In genomic region chr12:86064796-86065195, GRCm38 (mm10) we compare ENCODE assay signal across 31 mouse cellular contexts. TPM values are rescaled to one million over a fixed set of nuclear protein-coding genes. Genes with fewer than 3 reads are reported as not detected.
"Had no signal": no experiment of that assay in that cellular context is flagged by ENCODE, and none has a peak within 500 bp of the region (broad histone marks: within the 10 kb centered on the region; RNA-seq: fewer than 3 reads in every experiment).

No protein-coding gene starts in this region.

- DNase-seq: heart, postnatal 10 days; heart, postnatal 14 days; heart, postnatal 36 days; heart, postnatal 4 days; kidney, adult 11 months; kidney, adult 18-20 months; kidney, adult 2 months; kidney, adult 8-10 months; kidney, adult 9 months; kidney, postnatal 10 days; kidney, postnatal 14 days; kidney, postnatal 25 days; kidney, postnatal 36 days; kidney, postnatal 4 days; layer of hippocampus, adult 9-11 months; layer of hippocampus, postnatal 36 days had no signal

- H3K27me3 ChIP-seq: heart, embryonic 12.5 days; heart, embryonic 13.5 days; heart, embryonic 15.5 days; hindbrain, embryonic 12.5 days; hindbrain, embryonic 13.5 days; hindbrain, embryonic 15.5 days; intestine, embryonic 15.5 days; kidney, embryonic 15.5 days had no signal

- H3K27ac ChIP-seq: heart, embryonic 10.5 days; heart, embryonic 13.5 days; heart, embryonic 15.5 days; hindbrain, embryonic 10.5 days; hindbrain, embryonic 12.5 days; hindbrain, embryonic 13.5 days; hindbrain, embryonic 14.5 days; hindbrain, embryonic 15.5 days; hindbrain, postnatal 0 days; intestine, embryonic 15.5 days; kidney, embryonic 15.5 days; kidney, postnatal 0 days; layer of hippocampus, adult 2 months had no signal

- H3K4me1 ChIP-seq: heart, embryonic 10.5 days; heart, embryonic 12.5 days; heart, embryonic 13.5 days; heart, embryonic 15.5 days; hindbrain, embryonic 10.5 days; hindbrain, embryonic 12.5 days; hindbrain, embryonic 13.5 days; hindbrain, embryonic 15.5 days; intestine, embryonic 15.5 days; kidney, embryonic 15.5 days had no signal

- H3K4me3 ChIP-seq: heart, embryonic 10.5 days; heart, embryonic 12.5 days; heart, embryonic 13.5 days; heart, embryonic 15.5 days; hindbrain, embryonic 10.5 days; hindbrain, embryonic 12.5 days; hindbrain, embryonic 13.5 days; hindbrain, embryonic 15.5 days; intestine, embryonic 15.5 days; kidney, embryonic 15.5 days; layer of hippocampus, adult 2 months had no signal

- H3K36me3 ChIP-seq: hindbrain, embryonic 13.5 days; hindbrain, embryonic 15.5 days had no signal

- H3K9ac ChIP-seq: heart, embryonic 12.5 days; heart, embryonic 13.5 days; heart, embryonic 15.5 days; hindbrain, embryonic 12.5 days; hindbrain, embryonic 13.5 days; hindbrain, embryonic 14.5 days; hindbrain, embryonic 15.5 days; intestine, embryonic 15.5 days; kidney, embryonic 15.5 days had no signal

RNA-seq across cellular contexts. Expression of gene Ift43, which starts 17.5 kb away (rescaled TPM):
- total RNA-seq: hematopoietic stem cell, adult 5-6 weeks had no signal
